Mouse (Mus musculus): Measurements from ENCODE around the gene Myo18b. TPM values are rescaled to one million over a fixed set of nuclear protein-coding genes. Genes with fewer than 3 reads are reported as not detected.

Gene Myo18b
- total and polyA plus RNA-seq, 3 experiments: not detected

DNA sequence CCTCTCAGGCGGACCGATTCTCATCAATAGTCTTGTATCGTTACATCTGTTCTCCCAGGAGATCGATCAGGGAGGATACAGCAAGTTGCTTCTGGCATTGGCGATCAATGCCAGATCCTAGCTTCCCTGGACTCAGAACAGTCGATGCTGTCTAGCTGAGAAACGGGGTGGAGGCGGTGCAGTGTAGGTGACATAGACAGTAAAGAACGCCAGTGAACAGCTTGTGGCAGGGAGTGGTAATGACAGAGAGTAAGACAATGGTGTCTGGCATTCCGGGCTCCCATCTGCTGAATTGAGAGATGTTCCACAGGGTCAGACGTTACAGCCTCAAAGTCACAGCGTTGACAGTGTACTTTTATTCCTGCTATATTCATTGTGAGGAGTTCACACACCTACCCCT, 155.5 kb downstream of the Myo18b start:
- Histone ChIP-seq H3K4me1 (ENCODE audit: control insufficient read depth in 1 of 2, insufficient read depth in 2 of 2) (no peaks in the 10 kb centered on the region), H3K9me3 (replicated peaks; ENCODE audit: low read length) (peaks cover 90% of the 10 kb centered on the region), H3K4me2 (ENCODE audit: insufficient read depth, low read depth, poor library complexity, severe bottlenecking) (no peak overlapping the region), H3K4me3 (replicated peaks in 1 of 3; ENCODE audit: low read depth in 2 of 3, low read length in 2 of 3, poor library complexity in 1 of 3) (no peak overlapping the region), H3K79me2 (replicated peaks; ENCODE audit: control insufficient read depth, extremely low read depth, insufficient read depth, poor library complexity, severe bottlenecking) (no peaks in the 10 kb centered on the region), H3K27ac (ENCODE audit: insufficient read depth, low read depth) (no peak overlapping the region), H3K9ac (ENCODE audit: insufficient read depth, low read depth) (no peak overlapping the region), H3K27me3 (replicated peaks) (no peaks in the 10 kb centered on the region), H3K36me3 (replicated peaks in 1 of 2; ENCODE audit: control insufficient read depth in 1 of 2, insufficient read depth in 1 of 2, low read length in 1 of 2) (no peaks in the 10 kb centered on the region)
- TF ChIP-seq POLR2AphosphoS2 (IDR thresholded peaks at IDR 0.05; ENCODE audit: low read depth, low read length) (no peak), ELF1 (IDR thresholded peaks at IDR 0.05; ENCODE audit: low read depth, low read length) (no peak), MXI1 (IDR thresholded peaks at IDR 0.05; ENCODE audit: low read depth, low read length) (no peak), TCF12 (IDR thresholded peaks at IDR 0.05; ENCODE audit: low read depth, low read length) (no peak), ZNF384 (IDR thresholded peaks at IDR 0.05; ENCODE audit: low read depth, low read length) (no peak), ETS1 (conservative IDR thresholded peaks at IDR 0.05; ENCODE audit: low read depth, low read length) (no peak), TBP (conservative IDR thresholded peaks at IDR 0.05; ENCODE audit: low read depth, low read length) (no peak), E2F4 (IDR thresholded peaks at IDR 0.05; ENCODE audit: insufficient replicate concordance, low read depth, low read length) (no peak), CTCF (conservative IDR thresholded peaks at IDR 0.05 in 1 of 2, IDR thresholded peaks at IDR 0.05 in 1 of 2; ENCODE audit: low read depth in 2 of 2, low read length in 2 of 2) (no peak), MEF2A (IDR thresholded peaks at IDR 0.05; ENCODE audit: borderline replicate concordance, low read depth, low read length) (no peak), MYC (IDR thresholded peaks at IDR 0.05; ENCODE audit: low read depth, low read length) (no peak), IRF4 (IDR thresholded peaks at IDR 0.05; ENCODE audit: low read depth, low read length) (no peak), PAX5 (IDR thresholded peaks at IDR 0.05; ENCODE audit: low read length) (no peak), RCOR1 (conservative IDR thresholded peaks at IDR 0.05; ENCODE audit: low read depth, low read length) (no peak), JUND (conservative IDR thresholded peaks at IDR 0.05; ENCODE audit: low read depth, low read length) (no peak), CHD2 (IDR thresholded peaks at IDR 0.05; ENCODE audit: low read length) (no peak), SIN3A (IDR thresholded peaks at IDR 0.05; ENCODE audit: low read length) (no peak), HCFC1 (IDR thresholded peaks at IDR 0.05; ENCODE audit: low read depth, low read length) (no peak)
- dilution Hi-C loops (cut with MboI; ENCODE audit: extremely low pct_ligation_motif_present, extremely low pct_unique_long_range_greater_than_20kb, low sequenced_read_pairs): no loop called here
- no peak for DNase-seq (ENCODE audit: extremely low read depth)
- in situ Hi-C loops (cut with MboI; ENCODE audit: low pct_ligation_motif_present, low pct_unique_long_range_greater_than_20kb, low sequenced_read_pairs): no loop called here

DNA sequence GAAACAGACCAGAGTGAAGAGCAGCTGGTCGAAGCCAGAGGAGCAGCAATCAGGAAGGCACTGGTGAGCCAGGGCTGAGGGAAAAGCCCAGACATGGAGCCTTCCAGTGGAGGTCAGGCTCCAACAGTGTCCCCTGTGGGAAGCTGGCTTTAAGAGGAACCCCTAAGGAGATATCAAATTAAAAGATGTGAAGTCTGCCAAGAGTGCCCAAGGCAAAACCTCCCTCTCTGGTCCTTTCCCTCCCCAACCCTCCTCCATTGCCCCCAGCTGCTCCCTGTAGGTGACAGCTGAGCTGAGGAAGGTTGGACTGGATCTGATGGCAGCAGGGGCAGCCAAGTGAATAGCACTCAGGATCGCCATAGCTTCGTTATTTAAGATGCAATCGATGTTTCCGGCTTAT, 161.1 kb downstream of the Myo18b start:
- Histone ChIP-seq H3K4me2 (ENCODE audit: insufficient read depth, low read depth, poor library complexity, severe bottlenecking) (no peak overlapping the region), H3K27ac (ENCODE audit: insufficient read depth, low read depth) (no peak overlapping the region), H3K4me3 (replicated peaks in 1 of 3; ENCODE audit: low read depth in 2 of 3, low read length in 2 of 3, poor library complexity in 1 of 3) (no peak overlapping the region), H3K9ac (ENCODE audit: insufficient read depth, low read depth) (no peak overlapping the region), H3K4me1 (ENCODE audit: control insufficient read depth in 1 of 2, insufficient read depth in 2 of 2) (no peaks in the 10 kb centered on the region), H3K79me2 (replicated peaks; ENCODE audit: control insufficient read depth, extremely low read depth, insufficient read depth, poor library complexity, severe bottlenecking) (no peaks in the 10 kb centered on the region), H3K36me3 (replicated peaks in 1 of 2; ENCODE audit: control insufficient read depth in 1 of 2, insufficient read depth in 1 of 2, low read length in 1 of 2) (no peaks in the 10 kb centered on the region), H3K27me3 (replicated peaks) (no peaks in the 10 kb centered on the region), H3K9me3 (replicated peaks; ENCODE audit: low read length) (peaks cover 85% of the 10 kb centered on the region)
- no peak for TF ChIP-seq ETS1 (conservative IDR thresholded peaks at IDR 0.05; ENCODE audit: low read depth, low read length)
- no peak for TF ChIP-seq USF2 (conservative IDR thresholded peaks at IDR 0.05; ENCODE audit: low read depth, low read length)
- TF ChIP-seq MAX (IDR thresholded peaks at IDR 0.05; ENCODE audit: low read length): no peak
- no peak for TF ChIP-seq NRF1 (IDR thresholded peaks at IDR 0.05; ENCODE audit: low read depth, low read length)
- no peak for TF ChIP-seq IRF4 (IDR thresholded peaks at IDR 0.05; ENCODE audit: low read depth, low read length)
- TF ChIP-seq JUN (IDR thresholded peaks at IDR 0.05; ENCODE audit: insufficient read depth, low read depth, low read length): no peak
- TF ChIP-seq POLR2A (IDR thresholded peaks at IDR 0.05; ENCODE audit: low read depth, low read length): no peak
- TF ChIP-seq SIN3A (IDR thresholded peaks at IDR 0.05; ENCODE audit: low read length): no peak
- no peak for TF ChIP-seq EP300 (IDR thresholded peaks at IDR 0.05; ENCODE audit: low read length)
- no peak for TF ChIP-seq POLR2AphosphoS2 (IDR thresholded peaks at IDR 0.05; ENCODE audit: low read depth, low read length)
- TF ChIP-seq TBP (conservative IDR thresholded peaks at IDR 0.05; ENCODE audit: low read depth, low read length): no peak
- no peak for TF ChIP-seq ZC3H11A (IDR thresholded peaks at IDR 0.05; ENCODE audit: low read depth, low read length)
- no peak for TF ChIP-seq E2F4 (IDR thresholded peaks at IDR 0.05; ENCODE audit: insufficient replicate concordance, low read depth, low read length)
- no peak for TF ChIP-seq ZKSCAN1 (IDR thresholded peaks at IDR 0.05; ENCODE audit: borderline replicate concordance, low read depth, low read length)
- TF ChIP-seq NELFE (IDR thresholded peaks at IDR 0.05; ENCODE audit: low read depth, low read length): no peak
- no peak for TF ChIP-seq JUND (conservative IDR thresholded peaks at IDR 0.05; ENCODE audit: low read depth, low read length)
- TF ChIP-seq BHLHE40 (IDR thresholded peaks at IDR 0.05; ENCODE audit: low read depth, low read length): no peak
- TF ChIP-seq HCFC1 (IDR thresholded peaks at IDR 0.05; ENCODE audit: low read depth, low read length): no peak
- no peak for TF ChIP-seq PAX5 (IDR thresholded peaks at IDR 0.05; ENCODE audit: low read length)
- TF ChIP-seq KAT2A (IDR thresholded peaks at IDR 0.05; ENCODE audit: insufficient replicate concordance, low read length): no peak
- no peak for DNase-seq (ENCODE audit: extremely low read depth)
- in situ Hi-C loops (cut with MboI; ENCODE audit: low pct_ligation_motif_present, low pct_unique_long_range_greater_than_20kb, low sequenced_read_pairs) (no loop called here), dilution Hi-C loops (cut with MboI; ENCODE audit: extremely low pct_ligation_motif_present, extremely low pct_unique_long_range_greater_than_20kb, low sequenced_read_pairs) (no loop called here)
